ENCODE assay signal across 8 mouse cellular contexts in the genomic region with DNA sequence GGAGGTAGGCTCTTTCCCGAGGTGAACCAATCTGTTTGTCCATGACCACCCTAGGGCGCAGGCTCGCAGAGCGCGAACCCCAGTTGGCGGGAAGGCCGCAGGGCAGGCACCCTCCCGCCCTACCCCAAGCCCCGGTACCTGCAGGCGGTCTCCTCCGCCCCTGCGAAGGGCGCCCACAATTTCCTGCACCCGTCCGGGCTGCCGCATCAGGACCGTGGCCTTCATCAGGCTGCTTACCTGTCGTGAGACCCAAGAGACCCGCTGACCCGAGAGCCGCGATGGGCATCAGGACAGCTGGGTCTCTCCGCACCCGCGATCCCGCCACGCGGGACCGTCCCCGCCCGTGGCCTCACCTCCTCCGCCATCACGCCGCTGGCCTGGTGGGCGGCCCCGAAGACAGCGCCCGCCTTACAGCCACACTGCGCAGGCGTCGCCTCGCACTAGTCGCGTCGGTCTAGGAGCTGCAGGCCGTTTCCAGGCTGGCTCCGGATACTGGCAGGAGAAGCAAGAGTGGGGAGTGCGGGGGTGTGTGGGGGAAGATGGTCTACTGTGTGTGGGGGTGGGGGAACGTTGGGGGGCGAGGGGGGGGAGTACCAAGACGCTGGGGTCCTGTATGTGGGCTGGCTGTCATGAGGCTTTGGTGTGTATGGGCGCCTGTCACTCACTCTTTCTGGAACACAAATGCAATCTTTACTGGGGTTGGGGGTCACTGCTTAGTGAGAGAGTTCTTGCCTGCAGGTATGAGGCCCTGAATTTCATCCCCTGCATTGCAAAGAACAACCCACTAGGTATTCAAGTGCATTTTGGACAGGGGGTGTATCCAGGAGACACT. TPM values are rescaled to one million over a fixed set of nuclear protein-coding genes. Genes with fewer than 3 reads are reported as not detected.
DNase-seq lines count a peak whose midpoint lies in the region; ATAC-seq and TF ChIP-seq lines count a peak whose summit lies in the region.

No protein-coding gene starts in this region.

- peak overlapping the region; percentile 83 for H3K9ac ChIP-seq in ES-E14 (ENCODE audit: insufficient read depth, low read depth, low read length, poor library complexity, severe bottlenecking)
- peak overlapping the region; percentile 92 for H3K9ac ChIP-seq in forebrain, embryonic 14.5 days (ENCODE audit: low read length)
- H3K9ac ChIP-seq in liver, postnatal 0 days (replicated peaks): peak overlapping the region; percentile 67
- H3K9ac ChIP-seq in neural tube, embryonic 13.5 days: peak overlapping the region; percentile 93

- DNase-seq in ES-E14 (ENCODE audit: low read depth, low spot score): no peak
- peak; percentile 81 for DNase-seq in cerebellum, adult 11 months
- peak; percentile 92 for DNase-seq in forebrain, embryonic 14.5 days (ENCODE audit: low spot score)
- DNase-seq in heart, postnatal 14 days: peak; percentile 90 to 92
- DNase-seq in layer of hippocampus, adult 11-12 months (ENCODE audit: low spot score): peak; percentile 84
- DNase-seq in liver, postnatal 0 days: peak; percentile 83
- peak; percentile 67 for DNase-seq in telencephalon, adult 2 months (ENCODE audit: low read depth, low spot score)

- H3K4me3 ChIP-seq in ES-E14 (ENCODE audit: insufficient read depth in 1 of 2, low read depth in 1 of 2, low read length in 2 of 2, poor library complexity in 1 of 2, severe bottlenecking in 1 of 2): peak overlapping the region; percentile 83 to 91
- H3K4me3 ChIP-seq in forebrain, embryonic 14.5 days (ENCODE audit: low read depth, low read length): peak overlapping the region; percentile 80
- H3K4me3 ChIP-seq in liver, postnatal 0 days (ENCODE audit: low read depth, low read length): peak overlapping the region; percentile 62
- peak overlapping the region; percentile 82 for H3K4me3 ChIP-seq in neural tube, embryonic 13.5 days

- ATAC-seq in forebrain, embryonic 14.5 days: peak; percentile 99
- ATAC-seq in liver, postnatal 0 days: peak; percentile 95
- peak; percentile 97 for ATAC-seq in neural tube, embryonic 13.5 days (ENCODE audit: low read depth)

- H3K9me3 ChIP-seq in ES-E14 (ENCODE audit: control insufficient read depth, insufficient read depth, low read depth, low read length): no peaks in the 10 kb centered on the region
- no peaks in the 10 kb centered on the region for H3K9me3 ChIP-seq in forebrain, embryonic 14.5 days (replicated peaks; ENCODE audit: control insufficient read depth, low read length)
- H3K9me3 ChIP-seq in liver, postnatal 0 days (ENCODE audit: low read length): no peaks in the 10 kb centered on the region
- no peaks in the 10 kb centered on the region for H3K9me3 ChIP-seq in neural tube, embryonic 13.5 days

- in situ Hi-C loops in ES-E14 (cut with MboI; ENCODE audit: low sequenced_read_pairs in 2 of 2, unreplicated experiment in 2 of 2): no loop called here

- peaks cover 3 to 4% of the 10 kb centered on the region in 2 experiments for H3K4me1 ChIP-seq in ES-E14 (ENCODE audit: control insufficient read depth in 2 of 2, insufficient read depth in 2 of 2, low read length in 2 of 2, poor library complexity in 1 of 2)
- peaks cover 7% of the 10 kb centered on the region for H3K4me1 ChIP-seq in forebrain, embryonic 14.5 days (ENCODE audit: control insufficient read depth, insufficient read depth, low read length)
- H3K4me1 ChIP-seq in liver, postnatal 0 days (ENCODE audit: insufficient read depth): peaks cover 12% of the 10 kb centered on the region
- peaks cover 26% of the 10 kb centered on the region for H3K4me1 ChIP-seq in neural tube, embryonic 13.5 days (replicated peaks)

- H3K27me3 ChIP-seq in forebrain, embryonic 14.5 days (replicated peaks; ENCODE audit: control insufficient read depth, insufficient read depth, low read length): no peaks in the 10 kb centered on the region
- H3K27me3 ChIP-seq in liver, postnatal 0 days (ENCODE audit: insufficient read depth, low read length): no peaks in the 10 kb centered on the region
- H3K27me3 ChIP-seq in neural tube, embryonic 13.5 days: no peaks in the 10 kb centered on the region

- H3K4me2 ChIP-seq in forebrain, embryonic 14.5 days (ENCODE audit: low read length): peak overlapping the region; percentile 78
- peak overlapping the region; percentile 90 for H3K4me2 ChIP-seq in liver, postnatal 0 days (ENCODE audit: low read depth, low read length)
- H3K4me2 ChIP-seq in neural tube, embryonic 13.5 days: peak overlapping the region; percentile 65

- no peak for TF ChIP-seq EP300 in liver, postnatal 0 days (IDR thresholded peaks at IDR 0.05; ENCODE audit: low read depth)

- 1% methylated on average over 49 of the region's 52 CpGs for whole genome bisulfite sequencing in forebrain, embryonic 14.5 days
- WGBS in liver, postnatal 0 days (ENCODE audit: insufficient replicate concordance): 1% methylated on average over 52 of the region's 52 CpGs
- under 1% methylated on average over 52 of the region's 52 CpGs for WGBS in neural tube, embryonic 13.5 days

- no peak for TF ChIP-seq CTCF in liver, postnatal 0 days (IDR thresholded peaks at IDR 0.05; ENCODE audit: low read depth)

- H3K36me3 ChIP-seq in ES-E14 (ENCODE audit: control insufficient read depth, insufficient read depth, low read length, poor library complexity, severe bottlenecking): no peaks in the 10 kb centered on the region
- H3K36me3 ChIP-seq in forebrain, embryonic 14.5 days (ENCODE audit: control insufficient read depth, insufficient read depth, low read length): peaks cover 23% of the 10 kb centered on the region
- no peaks in the 10 kb centered on the region for H3K36me3 ChIP-seq in liver, postnatal 0 days (replicated peaks; ENCODE audit: insufficient read depth, low read length)
- H3K36me3 ChIP-seq in neural tube, embryonic 13.5 days: peaks cover 23% of the 10 kb centered on the region

- intact Hi-C loops in heart, postnatal 14 days (cut with DNase I): no loop called here

- no peak overlapping the region for H3K27ac ChIP-seq in ES-E14 (ENCODE audit: insufficient read depth, low read depth, low read length, poor library complexity, severe bottlenecking)
- H3K27ac ChIP-seq in forebrain, embryonic 14.5 days (ENCODE audit: low read depth, low read length): peak overlapping the region; percentile 30; the same call in 1 of the 2 replicates
- no peak overlapping the region for H3K27ac ChIP-seq in liver, postnatal 0 days (ENCODE audit: low read depth)
- peak overlapping the region; percentile 49; the same call in 1 of the 2 replicates for H3K27ac ChIP-seq in neural tube, embryonic 13.5 days (replicated peaks)

TF ChIP-seq in ES-E14, 5 proteins besides CTCF, POLR2A, EP300 and RAD21:
- TF ChIP-seq HCFC1 (IDR thresholded peaks at IDR 0.05; ENCODE audit: borderline replicate concordance, insufficient read depth, low read length) (no peak), ZNF384 (IDR thresholded peaks at IDR 0.05; ENCODE audit: low read depth, low read length) (no peak), ZC3H11A (IDR thresholded peaks at IDR 0.05; ENCODE audit: borderline replicate concordance, low read depth, low read length) (no peak)

RNA-seq across cellular contexts. Expression of a gene that starts 0.7 kb away (rescaled TPM):
- total RNA-seq in ES-E14 (2012; rRNA removed): 27.1 and 27.4 TPM in 2 replicates
- 99.6 and 109 TPM in 2 replicates for polyA plus RNA-seq in forebrain, embryonic 14.5 days (2014; fragmentation: Nextera tagmentation; extraction: Ambion mirVana)
- total RNA-seq in heart, postnatal 14 days (2021): 10 to 100 TPM; 36.2 to 36.4 TPM
- polyA plus RNA-seq in liver, postnatal 0 days (2015; fragmentation: Nextera tagmentation; extraction: Ambion mirVana): 11.1 and 11.9 TPM in 2 replicates
- 99.8 and 110 TPM in 2 replicates for polyA plus RNA-seq in neural tube, embryonic 13.5 days (2015; fragmentation: Nextera tagmentation; extraction: Ambion mirVana)

RNA-seq across cellular contexts. Expression of a gene that starts 0.8 kb away (rescaled TPM):
- 1.7 and 2.9 TPM in 2 replicates for total RNA-seq in ES-E14 (2012; rRNA removed)
- polyA plus RNA-seq in forebrain, embryonic 14.5 days (2014; fragmentation: Nextera tagmentation; extraction: Ambion mirVana): 0.59 and 0.71 TPM in 2 replicates
- total RNA-seq in heart, postnatal 14 days (2021): under 1 TPM; 0.41 to 0.76 TPM
- 0.07 TPM in 2 replicates for polyA plus RNA-seq in liver, postnatal 0 days (2015; fragmentation: Nextera tagmentation; extraction: Ambion mirVana)
- polyA plus RNA-seq in neural tube, embryonic 13.5 days (2015; fragmentation: Nextera tagmentation; extraction: Ambion mirVana): 0.65 and 0.75 TPM in 2 replicates

RNA-seq across cellular contexts. Expression of a gene that starts 25.4 kb away (rescaled TPM):
- total RNA-seq in ES-E14 (2012; rRNA removed): 73.3 and 102 TPM in 2 replicates
- polyA plus RNA-seq in forebrain, embryonic 14.5 days (2014; fragmentation: Nextera tagmentation; extraction: Ambion mirVana): 16.1 and 20.8 TPM in 2 replicates
- total RNA-seq in heart, postnatal 14 days (2021): 10 to 100 TPM; 34.6 to 38.3 TPM
- 7.4 and 9.0 TPM in 2 replicates for polyA plus RNA-seq in liver, postnatal 0 days (2015; fragmentation: Nextera tagmentation; extraction: Ambion mirVana)
- polyA plus RNA-seq in neural tube, embryonic 13.5 days (2015; fragmentation: Nextera tagmentation; extraction: Ambion mirVana): 33.5 and 37.0 TPM in 2 replicates

RNA-seq across cellular contexts. Expression of a gene that starts 26.3 kb away (rescaled TPM):
- total RNA-seq in ES-E14 (2012; rRNA removed): 39.0 and 44.3 TPM in 2 replicates
- 14.5 and 16.3 TPM in 2 replicates for polyA plus RNA-seq in forebrain, embryonic 14.5 days (2014; fragmentation: Nextera tagmentation; extraction: Ambion mirVana)
- total RNA-seq in heart, postnatal 14 days (2021): 10 to 100 TPM; 19.1 to 19.9 TPM
- 3.4 and 4.6 TPM in 2 replicates for polyA plus RNA-seq in liver, postnatal 0 days (2015; fragmentation: Nextera tagmentation; extraction: Ambion mirVana)
- 24.6 and 27.6 TPM in 2 replicates for polyA plus RNA-seq in neural tube, embryonic 13.5 days (2015; fragmentation: Nextera tagmentation; extraction: Ambion mirVana)

RNA-seq across cellular contexts. Expression of a gene that starts 31.6 kb away (rescaled TPM):
- total RNA-seq in ES-E14 (2012; rRNA removed): 43.3 and 49.5 TPM in 2 replicates
- polyA plus RNA-seq in forebrain, embryonic 14.5 days (2014; fragmentation: Nextera tagmentation; extraction: Ambion mirVana): 15.2 and 19.8 TPM in 2 replicates
- 10 to 100 TPM; 12.2 to 13.4 TPM for total RNA-seq in heart, postnatal 14 days (2021)
- polyA plus RNA-seq in liver, postnatal 0 days (2015; fragmentation: Nextera tagmentation; extraction: Ambion mirVana): 0.88 and 1.3 TPM in 2 replicates
- 10.2 and 12.1 TPM in 2 replicates for polyA plus RNA-seq in neural tube, embryonic 13.5 days (2015; fragmentation: Nextera tagmentation; extraction: Ambion mirVana)

Comparison
In these comparisons a context has a peak if more than half of its experiments do, and no peak if none do; other contexts are left out.
1. H3K27ac ChIP-seq: peak in forebrain, embryonic 14.5 days (single experiment) and neural tube, embryonic 13.5 days (single experiment); none in ES-E14 (single experiment) and liver, postnatal 0 days (single experiment).
2. Peak in every context shown above with its lines, with median percentiles within 50 percentile points of each other: H3K4me3 ChIP-seq, H3K9ac ChIP-seq, ATAC-seq and H3K4me2 ChIP-seq.